Mouse (Mus musculus): ENCODE measurements at regions not wholly inside any gene's neighbourhood (a gene's known extent, or its start where the extent isn't known, plus 50 kb on each side); places are given as distances from the start of the nearest gene placed in this dataset.
A peak's percentile ranks its signal among the peaks of the same experiment; 100 is the strongest.

- no peak for DNase-seq
Observed at GRCm38 (mm10) chr10:109607121-109607520, 596.3 kb upstream of the Syt1 start.

DNA sequence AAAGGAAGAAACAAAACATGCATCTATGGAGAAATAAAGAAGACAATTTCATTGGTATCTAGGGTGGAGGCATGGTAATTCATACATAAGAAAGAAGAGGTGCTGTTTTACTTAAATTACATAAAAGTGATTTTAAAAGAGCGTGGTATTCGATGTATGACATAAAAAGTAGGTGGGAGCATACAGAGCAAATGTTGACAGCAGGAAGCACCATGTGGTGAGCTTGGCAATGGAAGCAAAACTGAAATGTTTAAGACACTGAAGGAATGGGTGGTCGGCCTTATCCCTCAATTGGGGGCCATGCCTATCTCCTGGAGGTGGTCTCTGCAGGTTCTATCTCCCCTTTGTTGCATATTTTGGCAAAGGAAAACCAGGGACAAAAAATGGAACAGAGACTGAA is 592.5 kb upstream of the Syt1 start:
- DNase-seq = no peak

GRCm38 (mm10) chr10:109598604-109599003 is 587.8 kb upstream of the Syt1 start:
- no peak for DNase-seq

DNA sequence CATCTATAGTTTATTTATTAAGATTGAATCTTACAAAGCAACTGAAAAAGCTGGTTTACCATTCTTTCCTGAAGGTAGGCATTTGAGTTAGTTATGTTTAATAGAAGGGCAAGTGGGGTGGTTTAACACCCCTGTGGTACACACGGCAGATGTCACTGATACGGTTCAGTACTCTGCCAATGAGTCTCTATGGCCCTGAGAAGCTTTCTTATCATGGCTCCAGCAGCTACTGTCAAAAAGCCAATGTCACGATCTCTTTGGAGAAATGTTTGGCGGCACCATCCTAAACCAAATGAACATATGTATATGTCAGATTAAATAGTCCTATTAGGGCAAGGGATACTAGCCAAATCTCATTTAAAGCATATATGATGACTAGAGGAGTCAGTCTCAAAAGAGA is 562.4 kb upstream of the Syt1 start:
- DNase-seq = peak; percentile 44

DNA sequence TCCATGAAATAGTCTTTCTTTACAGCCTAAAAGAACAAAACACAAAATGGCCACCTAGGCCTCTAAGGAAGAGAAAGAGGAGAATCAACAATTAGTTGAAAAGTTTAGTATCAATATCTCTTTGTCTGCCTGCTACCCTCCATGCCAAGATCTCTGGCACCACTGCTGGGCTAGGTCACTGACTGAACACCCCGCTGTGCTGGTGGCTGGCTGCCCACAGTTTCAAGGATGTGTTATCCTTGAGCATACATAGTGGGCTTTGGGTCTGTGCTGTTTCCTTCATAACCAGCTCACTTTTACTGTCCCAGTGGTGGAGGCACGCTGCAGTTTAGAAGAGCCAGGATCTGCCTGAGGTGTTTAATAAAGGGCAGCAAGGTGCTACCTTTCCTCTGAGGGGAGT is 559.0 kb upstream of the Syt1 start:
- DNase-seq = peak; percentile 52

GRCm38 (mm10) chr10:109566675-109567074 is 555.9 kb upstream of the Syt1 start:
- peak; percentile 93 for DNase-seq

- no peak for DNase-seq
Observed at GRCm38 (mm10) chr10:109561638-109562037, 550.9 kb upstream of the Syt1 start.

GRCm38 (mm10) chr10:109561094-109561493 is 550.3 kb upstream of the Syt1 start:
- no peak for DNase-seq

DNA sequence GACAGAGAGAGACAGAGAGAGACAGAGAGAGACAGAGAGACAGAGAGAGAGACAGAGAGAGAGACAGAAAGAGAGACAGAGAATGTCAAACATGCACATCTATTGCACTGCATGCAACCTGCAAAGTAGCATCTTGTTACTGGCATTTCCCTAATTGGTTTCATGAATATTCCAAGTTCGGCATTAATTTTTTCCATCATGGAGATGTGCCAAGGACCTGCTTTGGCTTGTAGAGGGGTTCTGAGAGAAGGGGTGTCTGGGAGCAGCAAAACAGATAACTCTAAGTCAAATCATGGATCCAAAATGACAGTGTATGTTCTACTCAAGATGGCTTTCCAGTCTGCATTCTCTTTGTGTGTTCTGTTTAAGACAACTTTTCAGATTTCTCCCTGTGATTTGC is 532.5 kb upstream of the Syt1 start:
- no peak for DNase-seq

DNA sequence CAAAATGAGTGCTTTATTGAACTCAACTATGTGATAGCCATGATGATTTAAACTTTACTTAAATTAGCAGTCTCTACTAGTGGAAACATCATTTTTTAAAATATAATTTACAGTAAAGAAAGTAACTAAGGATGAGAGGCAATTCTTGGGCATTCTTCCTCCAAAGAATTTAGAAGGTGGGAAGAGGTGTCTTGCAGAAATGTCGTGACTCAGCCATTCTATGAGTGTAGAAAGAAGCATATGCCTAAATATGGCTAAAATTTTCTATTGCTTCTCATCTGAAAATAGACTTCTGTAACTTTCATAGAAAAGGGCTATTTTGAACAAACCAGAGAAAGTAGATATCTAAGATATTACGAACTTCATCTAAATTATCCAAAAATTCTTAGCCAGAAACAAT is 529.4 kb upstream of the Syt1 start:
- no peak for DNase-seq

DNA sequence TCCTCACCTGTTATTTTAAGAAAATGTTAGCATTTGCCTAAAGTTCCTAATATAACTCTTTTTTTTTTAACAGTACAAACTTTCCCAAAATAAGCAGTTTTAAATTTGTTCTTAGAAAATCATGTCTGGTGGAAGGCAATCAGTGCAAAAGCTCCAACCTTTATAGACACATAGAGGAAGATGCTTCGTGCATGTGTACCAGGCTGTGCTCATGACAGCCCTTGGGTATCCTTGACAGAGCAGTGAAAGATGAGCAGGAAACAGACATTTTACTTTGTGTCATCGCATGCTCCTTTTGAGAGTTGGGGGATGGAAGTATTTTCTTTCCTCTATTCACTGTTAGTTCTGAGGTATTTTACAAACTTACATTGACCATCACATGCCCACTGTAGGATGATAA is 517.3 kb upstream of the Syt1 start:
- DNase-seq = no peak

GRCm38 (mm10) chr10:109521681-109522080 is 510.9 kb upstream of the Syt1 start:
- DNase-seq = no peak

- DNase-seq = no peak
Observed at GRCm38 (mm10) chr10:109517664-109518063, 506.9 kb upstream of the Syt1 start.

DNA sequence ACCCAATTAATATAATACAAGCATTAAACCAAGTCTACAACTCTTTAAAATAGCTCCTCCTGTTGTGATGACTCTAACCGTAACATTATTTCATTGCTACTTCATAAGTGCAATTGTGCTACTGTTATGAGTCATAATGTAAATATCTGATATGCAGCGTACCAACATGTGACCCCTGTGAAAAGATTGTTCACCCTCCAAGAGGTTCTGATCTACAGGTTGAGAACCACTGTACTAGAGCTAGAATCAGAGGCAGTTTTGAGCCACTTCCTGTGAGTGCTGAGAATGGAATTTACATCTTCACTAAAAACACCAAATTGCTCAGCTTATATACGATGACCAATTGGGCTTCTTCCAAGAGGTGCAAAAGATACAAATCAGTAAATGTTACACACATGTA is 504.4 kb upstream of the Syt1 start:
- DNase-seq = no peak

DNA sequence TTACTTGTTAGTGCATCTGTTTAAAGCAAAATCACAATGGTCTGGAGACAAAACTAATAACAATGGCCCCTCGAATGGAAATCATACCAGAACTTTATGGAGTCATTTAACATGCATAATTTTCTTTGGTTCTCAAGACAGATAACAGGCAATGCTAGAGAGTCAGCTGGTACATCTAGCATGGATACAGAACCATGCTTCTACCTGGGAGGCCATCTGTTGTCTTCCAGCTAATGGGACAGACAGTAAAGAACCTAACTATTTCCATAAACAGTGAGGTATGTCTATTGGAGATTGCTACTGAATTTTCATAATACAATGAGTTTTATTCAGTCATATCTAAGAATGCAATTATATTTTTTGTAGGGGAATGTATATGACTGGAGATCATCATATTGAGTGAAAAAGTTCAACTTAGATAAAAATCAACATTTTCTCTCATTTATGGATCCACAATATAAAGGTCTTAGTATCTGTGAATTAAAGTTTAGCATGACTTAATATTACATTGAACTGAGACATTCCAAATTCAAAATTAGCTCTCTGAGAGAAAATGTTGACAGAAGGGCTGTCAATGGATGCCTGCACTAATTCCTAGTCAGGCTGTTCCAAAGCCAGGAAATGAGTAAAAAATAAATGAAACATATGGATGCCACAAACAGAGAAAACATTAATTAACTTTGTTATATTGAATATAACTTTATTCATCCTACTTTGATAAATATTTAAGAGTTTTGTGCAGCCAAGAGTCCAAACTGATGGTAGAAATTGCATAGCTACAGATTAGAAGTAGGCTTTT is 500.3 kb upstream of the Syt1 start:
- peak; percentile 14 for DNase-seq

- DNase-seq = no peak
Observed at GRCm38 (mm10) chr10:109508553-109508952, 497.8 kb upstream of the Syt1 start.

- no peak for DNase-seq
Observed at GRCm38 (mm10) chr10:109507228-109507627, 496.4 kb upstream of the Syt1 start.

GRCm38 (mm10) chr10:109504683-109505082 is 493.9 kb upstream of the Syt1 start:
- DNase-seq = no peak

- no peak for DNase-seq
Observed at GRCm38 (mm10) chr10:109500861-109501260, 490.1 kb upstream of the Syt1 start.

DNA sequence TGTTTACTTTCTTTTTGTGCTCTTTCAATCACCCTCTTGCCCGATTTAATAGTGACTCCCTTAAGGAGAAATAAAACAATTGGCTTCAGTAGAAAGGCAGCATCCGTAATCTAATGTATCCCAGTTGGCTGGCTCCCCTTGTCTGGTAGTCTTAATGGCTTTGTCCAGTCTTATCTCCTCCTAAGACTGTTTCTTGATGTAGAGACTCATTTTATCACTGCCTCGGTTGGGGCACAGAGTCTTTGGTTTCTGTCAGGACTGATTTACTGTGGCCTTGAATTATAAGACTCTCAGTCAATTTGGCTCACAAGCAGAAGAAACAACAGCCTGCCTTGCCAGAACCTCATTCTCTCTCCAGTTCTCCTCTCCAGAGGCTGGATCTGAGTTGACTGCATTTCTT is 487.5 kb upstream of the Syt1 start:
- no peak for DNase-seq

GRCm38 (mm10) chr10:109496161-109496560 is 485.4 kb upstream of the Syt1 start:
- DNase-seq = peak; percentile 67

- no peak for DNase-seq
Observed at GRCm38 (mm10) chr10:109490765-109491164, 480.0 kb upstream of the Syt1 start.

DNA sequence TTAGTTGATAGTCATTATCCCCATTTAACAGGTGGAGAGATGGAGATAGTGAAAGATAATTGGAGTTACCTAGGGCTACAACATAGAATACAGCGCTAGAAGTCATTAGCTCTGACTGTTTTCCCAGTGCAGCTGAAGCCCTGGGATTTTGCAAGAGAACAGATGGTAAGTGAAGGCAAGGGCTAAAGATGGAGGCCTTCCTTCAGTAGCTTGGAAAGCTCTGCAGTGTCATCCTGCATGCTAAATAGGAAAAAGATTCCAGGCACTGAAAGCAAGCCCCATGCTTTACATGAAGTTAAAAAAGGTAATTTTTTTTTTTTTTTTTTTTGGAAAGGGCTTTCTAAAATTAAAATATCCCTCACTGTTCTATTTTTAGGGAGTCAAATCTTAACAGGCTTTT is 477.2 kb upstream of the Syt1 start:
- DNase-seq = no peak

DNA sequence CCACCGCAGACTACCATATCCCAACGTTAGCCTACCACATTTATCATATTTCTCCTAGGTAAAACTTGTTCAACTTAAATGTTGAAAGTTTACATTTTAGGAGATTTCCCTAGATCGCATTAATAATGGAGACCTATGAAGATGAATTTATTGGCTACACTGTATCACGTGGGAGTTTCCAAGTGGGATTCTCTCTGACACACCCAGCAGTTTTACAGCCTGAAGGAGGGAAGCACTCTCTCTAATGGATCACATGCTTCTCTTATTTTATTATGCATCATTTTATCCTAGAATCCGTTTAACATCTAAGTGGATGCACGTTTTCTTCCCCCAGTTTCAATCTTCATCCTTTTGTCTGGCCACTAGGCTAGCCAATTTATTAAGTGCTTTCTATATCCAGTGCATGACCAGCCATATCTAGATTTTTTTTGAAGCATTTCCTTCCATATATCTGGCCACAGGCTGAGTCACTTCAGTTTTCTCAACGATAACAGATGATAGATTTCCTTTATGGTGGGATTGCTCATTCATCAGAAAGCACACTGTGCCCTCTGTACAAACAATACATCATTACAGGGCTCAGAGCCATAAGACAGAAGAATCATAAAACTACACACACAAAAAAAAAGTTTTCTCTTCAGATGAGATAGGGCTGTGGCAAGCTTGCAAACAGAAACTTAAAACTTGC is 476.3 kb upstream of the Syt1 start:
- DNase-seq = no peak

- DNase-seq = no peak
Observed at GRCm38 (mm10) chr10:109480551-109480950, 469.8 kb upstream of the Syt1 start.
